Comparison of ENCODE assay signal across 23 mouse cellular contexts in genomic region chr12:93666799-93667198, GRCm38 (mm10).
DNase-seq lines count a peak whose midpoint lies in the region; ATAC-seq and TF ChIP-seq lines count a peak whose summit lies in the region.
"Had no signal": no experiment of that assay in that cellular context is flagged by ENCODE, and none has a peak within 500 bp of the region (broad histone marks: within the 10 kb centered on the region; RNA-seq: fewer than 3 reads in every experiment).

No protein-coding gene starts in this region.

- TF ChIP-seq CTCF in lung, postnatal 0 days (IDR thresholded peaks at IDR 0.05): no peak

- H3K36me3 ChIP-seq in liver, embryonic 11.5 days (ENCODE audit: control insufficient read depth, insufficient read depth, low read length): no peaks in the 10 kb centered on the region
- no peaks in the 10 kb centered on the region for H3K36me3 ChIP-seq in lung, postnatal 0 days (ENCODE audit: insufficient read depth, low read length)
- H3K36me3 ChIP-seq: G1E had no signal

- peak; percentile 77 for ATAC-seq in frontal cortex, adult (ENCODE audit: low TSS enrichment)
- ATAC-seq in liver, embryonic 11.5 days (replicated peaks; ENCODE audit: low FRiP score): no peak
- no peak for ATAC-seq in lung, postnatal 0 days
- ATAC-seq: activated CD4-positive, CD25-positive, alpha-beta regulatory T cell, adult 4 months; CD4-positive, CD25-positive, alpha-beta regulatory T cell, adult 4 months; Patski had no signal

- no peaks in the 10 kb centered on the region for H3K27me3 ChIP-seq in liver, embryonic 11.5 days (replicated peaks; ENCODE audit: control insufficient read depth, insufficient read depth, low read length)
- H3K27me3 ChIP-seq in lung, postnatal 0 days (replicated peaks; ENCODE audit: insufficient read depth, low read length): no peaks in the 10 kb centered on the region
- H3K27me3 ChIP-seq: CH12.LX, Patski had no signal

- H3K27ac ChIP-seq in liver, embryonic 11.5 days (ENCODE audit: low read depth, low read length): no peak overlapping the region
- H3K27ac ChIP-seq in lung, postnatal 0 days (ENCODE audit: low read length): no peak overlapping the region

- no peak overlapping the region for H3K4me2 ChIP-seq in liver, embryonic 11.5 days
- H3K4me2 ChIP-seq in lung, postnatal 0 days (replicated peaks; ENCODE audit: low read depth, low read length): no peak overlapping the region

- H3K9me3 ChIP-seq in liver, embryonic 11.5 days (ENCODE audit: control insufficient read depth, low read length): no peaks in the 10 kb centered on the region
- no peaks in the 10 kb centered on the region for H3K9me3 ChIP-seq in lung, postnatal 0 days (ENCODE audit: low read length)

- no peak overlapping the region for H3K4me3 ChIP-seq in liver, embryonic 11.5 days (ENCODE audit: low read depth, low read length)
- H3K4me3 ChIP-seq in lung, postnatal 0 days (ENCODE audit: low read depth, low read length): no peak overlapping the region

- H3K9ac ChIP-seq in liver, embryonic 11.5 days (ENCODE audit: low read depth, low read length): no peak overlapping the region
- H3K9ac ChIP-seq in lung, postnatal 0 days (replicated peaks; ENCODE audit: low read depth): no peak overlapping the region

- no peak for TF ChIP-seq EP300 in lung, postnatal 0 days (IDR thresholded peaks at IDR 0.05)

- no peak for DNase-seq in frontal cortex, postnatal 25 days (ENCODE audit: low spot score in 2 of 2)
- DNase-seq in right cerebral cortex, adult 18-20 months: peak; percentile 7
- no peak for DNase-seq in right cerebral cortex, adult 2 months (ENCODE audit: low spot score in 2 of 2)
- DNase-seq in brain, adult 2 months (ENCODE audit: low read depth, low spot score): peak; percentile 62
- DNase-seq in telencephalon, adult 2 months (ENCODE audit: low read depth, low spot score): peak; percentile 44
- no peak for DNase-seq in liver, embryonic 11.5 days (ENCODE audit: low spot score)
- DNase-seq in lung, postnatal 0 days (ENCODE audit: low spot score): no peak
- DNase-seq: adrenal gland, adult 2 months; adrenal gland, adult 8-10 months; adrenal gland, postnatal 10 days; adrenal gland, postnatal 14 days; adrenal gland, postnatal 25 days; adrenal gland, postnatal 36 days; B cell, adult 2 months; cerebellum, adult 11 months; cerebellum, adult 11-12 months; cerebellum, adult 18-20 months had no signal

- 70% methylated on average over 1 of the region's 1 CpGs for WGBS in liver, embryonic 11.5 days
- 75% methylated on average over 1 of the region's 1 CpGs for WGBS in lung, postnatal 0 days

- no peaks in the 10 kb centered on the region for H3K4me1 ChIP-seq in liver, embryonic 11.5 days (replicated peaks; ENCODE audit: control insufficient read depth, insufficient read depth, low read length)
- H3K4me1 ChIP-seq in lung, postnatal 0 days (ENCODE audit: insufficient read depth, low read depth, low read length): no peaks in the 10 kb centered on the region

Comparison
In these comparisons a context has a peak if more than half of its experiments do, and no peak if none do; other contexts are left out.
1. DNase-seq: peak in right cerebral cortex, adult 18-20 months (single experiment), brain, adult 2 months (single experiment) and telencephalon, adult 2 months (single experiment); none in frontal cortex, postnatal 25 days (0 of 2), right cerebral cortex, adult 2 months (0 of 2), liver, embryonic 11.5 days (single experiment) and lung, postnatal 0 days (single experiment).